Mouse (Mus musculus): ENCODE results near the gene Ppa1.

The Ppa1 gene

DNA sequence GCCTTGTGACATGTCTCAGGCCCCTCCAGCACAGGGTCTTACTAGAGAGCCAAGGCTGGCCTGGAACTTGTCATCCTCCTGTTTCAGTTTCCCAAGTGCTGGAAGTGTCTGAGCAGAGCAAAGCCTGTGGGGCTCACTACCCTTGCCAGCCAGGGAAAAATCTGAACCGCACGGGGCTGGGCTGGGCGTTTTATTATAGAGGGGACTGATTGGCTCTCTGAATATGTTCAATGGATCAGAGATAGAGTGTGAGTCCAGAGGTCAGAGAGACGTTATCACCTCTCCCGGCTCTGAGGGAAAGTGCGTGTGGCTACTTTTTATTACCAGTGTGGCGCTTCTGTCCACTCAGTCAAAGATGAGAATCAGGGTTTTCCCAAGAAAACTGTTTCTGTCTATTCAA lies 1.8 kb upstream of the Ppa1 start:
- DNase-seq (ENCODE audit: low spot score in 2 of 2), result no peak

DNA sequence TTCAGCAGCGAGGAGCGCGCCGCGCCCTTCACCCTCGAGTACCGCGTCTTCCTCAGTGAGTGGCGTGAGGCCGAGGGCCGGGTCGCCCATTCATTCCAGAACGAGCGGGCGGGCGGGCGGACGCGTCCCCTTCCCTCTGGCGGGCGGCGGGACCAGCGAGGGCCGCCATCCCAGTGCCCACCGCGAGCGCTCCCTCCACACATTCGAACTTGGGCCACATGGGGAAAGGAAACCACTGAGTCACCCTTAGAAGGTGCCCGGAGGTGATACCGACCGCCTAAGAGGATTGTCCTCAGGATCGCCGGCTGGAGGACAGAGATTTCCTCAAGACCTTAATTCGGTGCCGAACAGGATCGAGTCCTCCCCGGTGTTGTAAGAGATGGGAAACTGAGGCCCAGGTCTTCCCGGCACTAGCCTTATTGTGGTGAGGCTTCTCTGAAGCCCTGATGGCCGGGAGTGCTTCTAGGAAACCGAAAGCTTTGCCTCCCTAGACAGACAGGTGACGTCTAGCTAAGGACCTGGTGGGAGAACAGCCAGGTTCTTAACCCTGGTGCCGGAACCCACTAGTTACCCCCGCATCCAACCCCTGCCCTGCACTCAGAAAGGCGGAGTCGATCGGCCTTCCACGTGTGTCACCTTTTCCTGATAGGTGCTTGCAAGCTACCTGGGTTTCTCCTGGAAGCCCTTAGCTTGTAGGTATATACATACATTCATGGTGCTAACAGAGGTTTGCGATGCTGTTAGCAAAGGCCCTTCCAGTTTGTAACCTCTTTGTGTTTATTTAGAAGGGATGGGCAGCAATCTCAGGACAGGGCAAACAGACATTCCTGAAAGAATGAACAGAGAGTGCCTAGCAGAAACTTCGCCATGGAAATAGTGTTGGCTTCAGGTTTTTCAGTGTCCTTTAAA lies 639 bp downstream of the Ppa1 start:
- DNase-seq (ENCODE audit: low spot score in 2 of 2), result no peak

DNA sequence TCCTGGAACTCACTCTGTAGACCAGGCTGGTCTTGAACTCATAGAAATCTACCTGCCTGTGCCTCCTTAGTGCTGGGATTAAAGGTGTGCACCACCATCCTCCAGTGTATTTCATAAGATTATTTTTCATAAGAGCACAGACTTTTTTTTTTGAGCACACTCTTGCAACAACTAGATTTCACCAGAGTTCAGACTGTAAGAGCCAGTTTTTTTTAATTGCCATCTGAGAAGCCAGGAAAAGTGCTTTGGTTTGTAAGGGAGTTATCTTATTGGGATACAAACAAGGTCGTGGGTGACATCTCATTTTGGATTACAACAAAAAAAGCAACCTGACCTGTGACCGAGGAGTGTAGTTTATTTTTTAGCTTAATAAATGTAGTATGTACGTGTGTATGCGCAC lies 5.8 kb downstream of the Ppa1 start:
- DNase-seq (ENCODE audit: low spot score in 2 of 2), result no peak

DNA sequence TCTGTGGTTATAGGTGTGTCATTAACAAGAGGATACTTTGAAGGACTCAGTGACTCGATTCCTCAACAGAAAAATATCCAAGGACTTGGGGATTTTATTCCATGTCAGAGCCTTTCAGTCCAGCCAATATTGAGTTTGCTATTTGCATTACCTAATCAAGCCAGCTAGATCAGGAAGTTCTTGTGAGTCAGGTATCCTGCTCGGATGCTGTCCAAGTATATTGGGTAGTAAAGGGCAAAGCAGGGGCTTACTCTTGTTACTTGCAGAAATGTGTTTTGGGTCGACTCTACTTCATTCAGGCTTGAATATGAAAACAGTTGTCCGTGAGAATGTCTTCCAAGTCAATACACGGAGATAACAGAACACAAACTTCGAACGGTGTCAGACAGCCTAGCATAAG lies 6.3 kb downstream of the Ppa1 start:
- DNase-seq (ENCODE audit: low spot score in 2 of 2), result no peak

DNA sequence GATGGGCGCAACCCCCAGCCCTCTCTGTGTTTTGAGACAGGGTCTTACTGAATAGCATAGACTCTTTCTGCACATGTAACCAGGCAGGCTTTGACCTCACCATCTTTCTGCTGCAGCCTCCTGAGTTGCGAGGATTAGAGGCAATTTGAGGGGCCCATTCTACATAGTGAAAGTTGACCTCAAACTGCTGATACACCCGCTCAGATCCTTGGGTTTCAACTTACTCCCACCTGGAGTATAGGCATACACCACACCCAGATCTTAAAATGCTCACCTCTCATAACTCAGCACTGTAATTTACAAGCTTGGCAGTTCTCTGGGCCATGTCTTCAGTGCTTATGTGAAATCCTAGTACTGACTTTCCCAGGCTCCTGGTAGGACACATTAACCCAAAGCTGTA lies 6.8 kb downstream of the Ppa1 start:
- DNase-seq (ENCODE audit: low spot score in 2 of 2), result no peak

DNA sequence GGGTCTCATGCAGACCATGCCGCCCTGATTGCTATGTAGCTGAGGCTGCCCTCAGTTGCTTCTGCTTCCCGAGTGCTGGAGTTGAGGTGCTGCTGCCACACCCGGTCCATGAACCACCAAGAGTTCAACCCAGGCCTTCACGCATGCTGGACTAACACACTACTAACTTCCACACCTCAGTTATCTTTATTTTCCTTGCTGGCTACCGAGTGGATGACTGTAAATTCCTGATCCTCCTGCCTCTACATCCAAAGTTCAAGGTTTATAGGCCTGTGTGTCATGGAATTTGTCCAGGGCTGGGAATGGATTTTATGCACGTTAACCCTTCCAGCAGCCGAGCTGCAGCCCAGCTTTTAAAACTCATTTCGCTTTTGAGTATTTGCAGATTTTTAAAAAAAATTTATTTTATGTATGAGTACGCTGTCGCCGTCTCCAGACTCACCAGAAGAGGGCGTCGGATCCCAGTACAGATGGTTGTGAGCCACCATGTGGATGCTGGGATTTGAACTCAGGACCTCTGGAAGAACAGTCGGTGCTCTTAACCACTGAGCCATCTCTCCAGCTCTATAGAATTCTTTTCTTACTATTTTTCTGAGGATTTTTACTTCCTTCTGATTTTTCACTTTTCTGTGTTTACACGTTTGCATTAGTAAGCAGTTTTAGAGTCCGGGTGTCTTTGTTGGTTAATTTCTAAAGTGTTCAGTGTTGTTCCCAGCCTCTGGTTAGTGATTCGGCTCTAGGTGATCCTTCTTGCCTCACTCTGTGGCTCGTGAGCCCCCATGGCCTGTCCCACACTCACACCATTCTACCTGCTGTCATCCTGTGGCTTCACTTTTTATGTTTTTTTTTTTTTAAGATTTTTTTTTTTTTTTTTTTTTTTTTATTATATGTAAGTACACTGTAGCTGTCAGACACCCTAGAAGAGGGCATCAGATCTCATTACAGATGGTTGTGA lies 8.9 kb downstream of the Ppa1 start:
- no peak for DNase-seq (ENCODE audit: low spot score in 2 of 2)

DNA sequence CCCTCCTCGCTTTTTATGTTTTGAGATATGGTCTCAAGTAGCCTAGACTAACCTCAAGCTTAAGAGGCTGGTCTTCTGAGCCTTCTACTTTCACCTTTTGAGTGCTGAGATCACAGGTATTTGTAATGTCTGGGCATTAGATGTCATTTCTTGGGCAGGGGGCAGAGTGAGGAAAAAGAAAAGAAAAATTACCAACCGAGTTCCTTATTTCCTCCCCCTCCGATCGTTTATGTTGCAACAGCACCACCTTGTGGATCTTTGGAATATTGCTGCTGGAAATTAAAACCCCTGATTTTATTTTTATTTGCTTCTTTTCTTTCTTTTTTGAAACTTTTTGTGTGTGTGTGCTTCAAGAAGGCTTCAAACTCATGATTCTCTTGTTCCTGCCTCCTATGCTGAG lies 9.6 kb downstream of the Ppa1 start:
- DNase-seq (ENCODE audit: low spot score in 2 of 2), result no peak

DNA sequence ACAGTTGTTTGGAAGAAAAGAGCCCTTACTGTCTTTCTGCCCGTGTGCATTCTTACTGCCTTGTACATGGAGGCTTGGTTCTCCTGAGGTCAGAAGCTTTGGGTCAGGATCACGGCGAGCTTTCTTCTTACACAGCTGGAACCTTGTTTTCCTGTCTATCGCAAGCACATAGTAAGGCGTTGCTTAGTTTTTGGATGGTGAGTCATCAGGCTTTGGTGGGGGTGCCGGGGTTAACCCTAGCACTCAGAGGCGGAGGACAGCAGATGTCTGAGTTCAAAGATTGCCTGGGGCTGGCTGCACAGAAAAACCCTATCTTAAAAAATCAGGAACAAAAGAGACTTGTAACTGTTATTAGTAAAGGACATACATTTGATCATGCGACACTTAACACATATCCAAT lies 13.5 kb downstream of the Ppa1 start:
- no peak for DNase-seq (ENCODE audit: low spot score in 2 of 2)

DNA sequence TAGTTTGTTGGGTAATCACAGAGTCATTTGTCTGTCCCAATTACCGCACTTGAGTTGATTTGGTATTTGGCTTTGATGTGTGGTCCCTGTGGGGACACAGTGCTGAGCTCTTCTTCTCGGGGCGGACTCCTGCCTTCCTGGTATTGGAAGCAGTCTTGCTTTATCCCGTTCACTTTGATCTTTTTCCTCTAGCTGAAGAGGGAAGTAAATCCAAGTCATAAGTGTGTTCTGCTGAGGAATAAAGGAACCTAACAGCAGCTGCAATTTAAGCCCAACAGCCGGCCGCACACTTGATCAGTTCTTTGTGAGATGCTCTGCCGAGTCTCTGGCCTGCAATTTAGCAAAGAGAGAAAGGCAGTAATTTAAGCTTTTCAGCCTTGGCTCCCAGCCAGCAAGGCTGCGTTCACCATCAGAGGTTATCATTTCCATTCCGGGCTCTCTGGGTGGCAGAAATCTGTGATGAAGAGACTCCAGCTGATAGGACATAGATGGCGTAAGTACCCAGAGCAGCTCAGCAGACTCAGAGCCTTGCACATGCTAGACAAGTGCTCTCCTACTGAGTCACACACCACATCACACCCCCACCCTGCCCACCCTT lies 14.1 kb downstream of the Ppa1 start:
- DNase-seq (ENCODE audit: low spot score in 2 of 2), result no peak

DNA sequence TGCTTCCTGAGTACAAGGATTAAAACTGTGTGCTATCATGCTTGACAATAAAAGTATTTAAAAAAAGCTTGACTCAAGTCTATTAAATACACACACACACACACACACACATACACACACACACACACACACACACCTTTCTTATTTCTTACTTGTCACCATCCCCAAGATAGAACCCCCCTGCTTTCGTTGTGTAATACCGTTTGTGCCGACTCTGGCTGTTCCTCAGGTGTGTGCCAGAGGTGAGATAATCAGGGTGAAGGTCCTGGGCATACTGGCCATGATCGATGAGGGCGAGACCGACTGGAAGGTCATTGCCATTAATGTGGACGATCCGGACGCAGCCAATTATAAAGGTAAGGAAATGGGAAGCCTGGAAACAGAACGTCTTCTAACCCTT lies 16.8 kb downstream of the Ppa1 start:
- DNase-seq (ENCODE audit: low spot score in 2 of 2), result no peak

DNA sequence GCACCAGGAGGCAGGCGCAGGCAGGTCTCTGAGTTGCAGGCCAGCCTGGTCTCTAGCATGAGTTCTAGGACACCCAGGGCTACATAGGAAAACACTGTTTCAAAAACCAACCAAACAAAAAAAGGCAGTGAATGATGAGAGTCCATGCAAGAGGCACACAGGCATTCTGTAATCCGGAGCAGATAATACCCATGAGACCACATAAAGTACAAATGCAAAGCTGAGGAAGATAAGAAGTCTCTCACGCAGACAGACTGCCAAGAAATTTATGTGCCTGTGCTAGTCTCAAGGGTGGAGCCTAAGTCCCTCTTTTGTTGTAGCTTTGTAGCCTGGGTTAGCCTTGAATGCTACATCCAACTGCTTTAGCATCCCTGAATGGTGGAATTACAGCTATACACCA lies 17.3 kb downstream of the Ppa1 start:
- no peak for DNase-seq (ENCODE audit: low spot score in 2 of 2)

DNA sequence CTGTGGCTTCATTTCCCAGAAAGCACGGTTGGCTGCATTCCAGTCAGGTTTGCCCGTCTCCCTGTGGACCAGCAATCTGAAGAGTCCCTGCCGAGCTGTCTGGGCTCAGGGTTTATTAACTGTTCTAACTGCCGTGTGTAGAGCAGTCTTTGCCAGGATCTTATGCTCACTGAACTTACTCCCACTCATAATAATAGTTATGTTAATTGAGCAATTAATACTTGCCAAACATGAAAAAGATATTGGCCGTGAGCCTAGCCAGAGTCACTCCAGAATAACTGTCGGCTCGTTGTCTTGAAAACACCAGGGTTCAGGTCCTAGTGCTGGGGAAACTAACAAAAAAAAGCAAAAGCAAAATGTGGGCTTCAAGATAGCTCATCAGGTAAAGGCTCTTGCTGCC lies 20.9 kb downstream of the Ppa1 start:
- DNase-seq (ENCODE audit: low spot score in 2 of 2), result no peak

DNA sequence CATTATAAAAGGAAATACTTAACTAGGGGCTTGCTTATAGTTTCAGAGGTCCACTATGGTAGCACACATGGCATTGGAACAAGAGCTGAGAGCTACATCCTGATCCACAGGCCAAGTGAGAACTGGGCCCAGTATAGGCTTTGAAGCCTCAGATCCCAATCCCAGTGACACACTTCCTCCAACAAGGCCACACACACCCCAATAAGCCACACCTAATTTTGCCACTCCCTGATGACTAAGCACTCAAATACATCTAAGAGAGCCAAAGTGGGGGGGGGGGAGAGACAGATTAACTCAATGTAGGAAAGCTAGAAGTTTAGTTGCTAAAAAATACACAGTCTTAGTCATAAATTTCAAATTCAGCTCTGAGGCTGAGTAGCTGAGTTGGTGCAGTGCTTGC lies 21.5 kb downstream of the Ppa1 start:
- DNase-seq (ENCODE audit: low spot score in 2 of 2), result no peak

DNA sequence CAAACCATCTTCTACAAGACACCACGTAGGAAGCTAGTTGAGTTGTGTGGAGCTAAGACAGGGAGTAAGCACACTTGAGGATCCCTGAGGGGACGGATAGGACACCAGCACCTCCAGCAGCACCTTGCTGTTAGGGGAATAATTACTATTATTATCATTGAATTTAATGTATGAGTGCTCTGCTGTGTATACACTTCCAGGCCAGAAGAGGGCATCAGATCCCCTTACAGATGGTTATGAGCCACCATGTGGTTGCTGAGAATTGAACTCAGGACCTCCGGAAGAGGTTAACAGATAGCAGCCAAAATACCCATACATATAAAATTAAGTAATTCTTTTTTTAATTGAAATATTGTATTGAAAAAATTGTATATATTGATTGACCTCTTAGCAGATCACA lies 22.4 kb downstream of the Ppa1 start:
- DNase-seq (ENCODE audit: low spot score in 2 of 2), result no peak

DNA sequence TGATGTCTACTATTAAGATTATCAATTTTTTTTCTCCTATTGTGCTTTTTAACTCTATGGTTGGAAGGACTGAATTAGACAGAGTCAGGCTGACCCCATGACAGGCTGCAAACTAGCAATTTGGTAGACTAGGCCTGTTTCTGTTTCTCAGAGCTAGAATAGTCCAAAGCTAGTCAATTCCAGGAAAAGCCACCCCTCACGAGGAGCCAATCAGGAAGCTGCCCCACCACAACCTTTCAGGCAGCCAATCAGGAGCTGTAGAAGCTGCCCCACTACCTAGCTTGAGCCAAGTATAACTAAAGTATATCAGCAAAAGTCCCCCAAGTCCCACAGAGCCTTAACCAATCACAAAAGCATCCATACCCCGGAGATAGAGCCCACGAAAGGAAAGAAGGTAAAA lies 27.6 kb downstream of the Ppa1 start:
- no peak for DNase-seq (ENCODE audit: low spot score in 2 of 2)

DNA sequence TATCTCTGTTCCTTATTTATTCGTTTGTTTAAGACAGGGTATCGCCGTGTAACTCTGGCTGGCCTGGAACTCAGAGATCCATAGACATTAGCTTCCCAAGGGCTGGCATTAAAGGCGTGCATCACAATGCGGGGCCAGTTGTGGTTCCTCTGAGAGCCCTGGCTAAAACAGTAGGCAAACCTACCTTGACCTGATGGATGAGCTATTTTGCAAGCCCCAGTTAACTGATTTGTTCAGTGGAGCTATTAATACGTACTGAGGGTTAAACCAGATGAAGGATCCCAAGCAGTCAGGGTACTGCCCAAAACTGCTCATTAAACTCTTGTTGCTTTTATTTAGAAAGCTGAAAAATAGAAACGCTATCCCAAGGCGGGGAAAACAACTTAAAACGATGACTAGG lies 31.2 kb downstream of the Ppa1 start:
- DNase-seq (ENCODE audit: low spot score in 2 of 2), result no peak

DNA sequence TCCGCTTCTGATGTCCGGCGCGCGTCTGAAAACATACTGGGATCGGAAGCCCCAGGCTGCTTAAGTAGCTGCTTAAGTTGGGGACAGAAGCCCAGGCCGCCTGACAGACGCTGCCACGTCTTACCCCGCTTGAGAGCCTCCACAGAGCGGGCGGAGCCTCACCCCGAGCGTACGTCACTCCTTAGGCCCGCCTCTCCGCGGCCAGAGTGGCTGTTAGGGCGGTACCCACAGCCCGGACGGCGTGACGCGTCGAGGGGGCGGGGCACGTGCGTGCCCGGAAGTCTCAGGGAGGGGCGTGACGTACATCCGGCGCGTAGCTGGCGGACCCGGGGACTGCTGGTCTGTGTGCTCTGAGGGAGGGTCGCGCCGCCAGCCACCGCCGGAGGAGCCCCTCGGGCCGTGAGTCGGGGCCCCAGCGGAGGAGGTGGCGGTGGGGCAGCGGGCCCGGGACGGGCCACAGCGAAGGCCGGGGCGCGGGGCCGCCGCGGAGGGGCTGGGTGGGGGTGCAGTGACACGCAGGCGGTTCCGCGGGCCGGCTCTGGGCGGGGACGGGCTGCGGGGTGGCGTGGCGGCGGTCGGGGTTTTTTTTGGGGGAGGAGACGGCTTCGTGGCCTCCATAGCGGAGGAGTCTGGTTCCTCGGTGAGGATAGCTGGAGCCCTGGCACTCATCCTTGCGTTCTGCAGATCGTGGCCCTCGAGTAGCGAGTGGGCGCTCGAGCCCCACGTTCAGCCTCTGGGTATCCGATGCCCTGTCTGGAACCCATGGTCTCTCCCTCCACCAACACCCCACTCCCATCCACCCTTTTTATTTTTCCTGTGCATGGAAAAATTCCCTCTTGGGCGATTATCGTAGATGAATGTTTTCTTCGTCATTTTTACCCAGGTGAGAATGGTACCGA lies 31.9 kb downstream of the Ppa1 start, which contains the start of gene Sar1a:
Sar1a (plus strand) TSS at position 285 of the 899 bp plus-strand sequence.
- peak; percentile 90 to 95 for DNase-seq (ENCODE audit: low spot score in 2 of 2)

DNA sequence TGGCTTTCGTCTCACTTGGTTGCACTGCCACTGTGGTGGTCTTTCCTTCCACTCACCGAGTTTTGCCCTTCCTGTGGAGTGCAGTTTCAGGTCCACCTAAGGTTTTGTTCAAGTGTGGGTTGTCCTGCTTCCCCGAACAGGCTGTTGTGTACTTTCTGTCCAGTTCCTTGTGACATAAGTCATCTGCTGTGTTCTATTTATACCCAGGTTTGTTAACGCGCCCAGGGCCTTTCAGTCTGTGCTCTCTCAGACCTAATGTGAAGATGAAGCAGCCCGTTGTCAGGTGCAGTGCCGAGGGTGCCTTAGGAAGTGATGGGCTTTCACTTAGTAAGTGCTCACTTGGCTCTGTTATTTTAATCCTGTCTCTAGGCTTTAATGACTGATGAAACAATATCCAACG lies 41.1 kb downstream of the Ppa1 start:
- DNase-seq (ENCODE audit: low spot score in 2 of 2), result no peak

DNA sequence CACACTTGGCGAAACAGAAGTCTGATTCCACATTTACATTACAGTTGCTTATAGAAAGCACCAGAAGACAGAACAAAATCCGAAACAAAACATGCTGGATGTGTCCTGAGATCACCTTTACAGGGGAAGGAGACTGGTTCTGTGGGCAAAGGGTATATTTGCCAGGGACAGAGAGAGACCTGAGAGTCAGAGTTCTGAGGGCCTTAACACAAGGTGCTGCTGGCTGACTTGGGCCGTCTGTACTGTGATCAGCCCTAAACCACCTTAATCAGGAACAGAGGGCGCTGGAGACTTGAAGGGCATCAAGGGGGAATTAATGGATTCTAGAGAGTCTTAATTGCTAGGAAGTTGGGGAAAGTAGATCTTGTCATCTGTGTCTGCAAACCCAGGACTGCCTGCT lies 45.2 kb downstream of the Ppa1 start:
- DNase-seq (ENCODE audit: low spot score in 2 of 2), result no peak

DNA sequence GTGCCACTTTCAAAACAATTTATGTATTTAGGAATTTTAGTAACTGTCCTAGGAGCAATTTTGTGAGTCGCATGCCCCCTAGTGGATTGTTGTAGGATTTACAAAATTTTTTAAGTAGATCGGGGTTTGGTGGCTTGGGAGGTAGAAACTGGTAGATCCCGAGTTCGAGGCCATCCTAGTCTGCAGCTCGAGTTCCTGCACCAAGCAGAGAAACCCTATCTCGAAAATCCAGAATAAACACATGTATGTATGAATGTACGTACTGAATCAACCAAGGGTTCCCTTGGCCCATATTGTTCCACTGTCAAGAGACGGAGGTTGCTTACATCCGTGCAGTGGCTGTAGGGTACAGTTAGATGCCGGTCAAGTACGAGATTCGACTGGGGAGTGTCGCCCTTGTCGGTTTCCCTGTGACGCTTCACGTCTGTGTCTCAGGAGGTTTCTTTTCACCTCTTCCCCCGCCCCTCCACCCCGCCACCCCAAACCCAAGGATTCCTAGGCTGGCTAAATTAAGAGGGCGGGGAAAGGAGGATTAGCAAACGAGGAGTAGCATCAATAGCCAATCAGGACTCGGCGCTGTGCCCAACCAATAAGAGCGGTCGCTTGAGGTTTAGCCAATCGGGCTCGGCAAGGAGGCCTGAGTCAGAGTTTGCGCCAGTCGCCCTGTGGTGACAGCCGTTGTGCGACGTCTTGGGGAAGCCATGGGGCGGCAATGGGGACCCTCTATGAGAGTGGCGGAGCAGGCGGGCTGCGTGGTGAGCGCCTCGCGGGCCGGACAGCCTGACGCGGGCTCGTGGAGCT lies 46.7 kb downstream of the Ppa1 start, which contains the start of gene Tysnd1:
Tysnd1 (plus strand) TSS at position 645 of the 801 bp plus-strand sequence.
- peak; percentile 91 to 97 for DNase-seq (ENCODE audit: low spot score in 2 of 2)

Data from frontal cortex, postnatal 25 days (tissue).